Mouse (Mus musculus): ENCODE measurements at regions not wholly inside any gene's neighbourhood (a gene's known extent, or its start where the extent isn't known, plus 50 kb on each side); places are given as distances from the start of the nearest gene placed in this dataset.
A peak's percentile ranks its signal among the peaks of the same experiment; 100 is the strongest.

- DNase-seq (ENCODE audit: low spot score): no peak
Observed at GRCm38 (mm10) chr13:26594313-26594712, 175.7 kb downstream of the Hdgfl1 start.

DNA sequence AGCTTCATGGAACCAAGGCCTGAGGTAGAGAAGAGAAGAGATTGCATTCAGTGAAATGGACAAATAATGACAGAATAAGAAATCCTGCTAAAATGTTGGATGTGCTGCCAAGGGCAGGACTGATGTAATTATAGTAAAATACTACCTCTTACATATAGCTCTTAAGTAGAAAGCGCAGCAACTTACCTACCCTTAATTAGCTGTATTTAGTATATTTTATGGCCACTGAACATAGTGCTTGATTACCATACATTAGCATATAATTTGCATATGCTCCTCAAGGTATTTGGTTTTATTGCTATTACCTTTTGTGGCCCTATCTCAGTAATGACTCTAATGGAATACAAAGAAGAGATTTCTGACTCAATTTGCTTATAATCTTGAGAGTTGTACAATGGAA, 176.2 kb downstream of the Hdgfl1 start:
- no peak for DNase-seq (ENCODE audit: low spot score)

DNA sequence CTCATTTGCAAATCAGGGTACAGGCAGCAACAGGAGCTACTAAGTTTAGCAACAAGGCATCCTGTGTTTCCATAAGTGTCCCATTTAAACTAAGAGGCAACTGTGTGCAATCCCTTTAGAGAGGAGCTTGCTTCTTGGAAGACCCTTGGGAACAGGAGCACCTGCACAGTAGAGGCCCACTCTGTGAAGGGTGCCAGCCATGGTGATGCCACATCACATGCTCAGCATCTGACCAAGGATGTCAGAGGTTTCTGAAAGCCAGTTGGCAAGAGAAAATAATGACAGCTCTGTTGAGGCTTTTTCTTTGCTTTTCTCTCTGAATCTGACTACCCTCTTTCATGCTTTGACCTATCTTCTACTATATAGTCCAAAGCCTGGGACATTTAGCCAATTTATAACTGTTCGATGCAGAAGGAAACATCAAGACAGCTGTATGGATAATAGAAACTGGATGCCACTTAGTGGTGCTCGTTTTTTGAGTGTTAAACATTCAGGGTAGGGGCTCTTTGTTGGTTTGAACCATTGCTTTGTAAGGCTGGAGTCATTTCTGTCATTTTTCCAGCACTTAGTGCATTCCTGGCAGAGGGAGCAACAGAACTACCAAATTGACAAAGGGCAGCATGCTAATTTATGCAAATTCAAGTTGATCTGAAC, 193.9 kb downstream of the Hdgfl1 start:
- DNase-seq (ENCODE audit: low spot score): peak; percentile 5

- no peak for DNase-seq (ENCODE audit: low spot score)
Observed at GRCm38 (mm10) chr13:26569422-26569821, 200.5 kb downstream of the Hdgfl1 start.

DNA sequence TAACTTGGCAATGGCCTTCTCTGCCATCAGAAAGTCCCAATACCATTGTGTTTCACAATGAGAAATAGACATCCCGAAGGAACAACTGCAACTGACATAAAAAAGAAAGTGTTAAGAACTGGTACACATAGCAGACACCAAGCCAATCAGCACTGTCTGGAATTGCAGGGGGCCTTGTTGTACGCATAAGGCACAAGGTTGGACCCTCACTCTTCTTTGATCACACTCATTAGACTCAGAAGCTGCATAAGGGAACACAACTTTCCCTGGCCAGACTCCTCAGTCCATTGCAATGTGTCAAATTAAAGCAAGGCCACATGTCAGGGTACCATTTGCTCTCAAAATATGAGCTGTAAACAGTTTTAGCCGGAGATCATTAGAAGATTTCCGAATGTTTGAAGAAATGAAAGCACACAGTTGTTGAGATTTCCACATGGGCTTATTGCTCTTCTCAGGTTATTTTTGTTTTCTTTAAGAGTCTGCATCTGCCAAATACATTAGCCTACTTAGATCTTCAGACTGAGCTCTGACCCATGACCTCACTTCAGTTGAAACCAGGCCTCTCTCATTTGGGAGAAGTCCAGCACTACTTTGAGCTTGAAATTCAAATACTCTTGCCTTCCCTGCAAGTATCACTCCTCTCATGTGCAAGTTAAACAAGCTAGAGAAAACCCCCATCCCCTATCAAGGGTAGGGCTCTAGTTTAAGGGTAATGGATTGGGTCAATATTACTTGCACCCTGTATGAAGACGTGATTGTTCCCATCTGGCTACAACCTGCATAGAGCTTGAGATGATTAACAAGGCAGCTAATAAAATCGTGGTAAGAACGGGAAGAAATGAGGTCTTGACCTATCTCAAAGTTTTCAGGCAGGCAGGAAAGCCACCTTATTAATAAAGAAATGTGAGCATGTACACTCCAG, 204.8 kb downstream of the Hdgfl1 start:
- DNase-seq (ENCODE audit: low spot score): no peak

DNA sequence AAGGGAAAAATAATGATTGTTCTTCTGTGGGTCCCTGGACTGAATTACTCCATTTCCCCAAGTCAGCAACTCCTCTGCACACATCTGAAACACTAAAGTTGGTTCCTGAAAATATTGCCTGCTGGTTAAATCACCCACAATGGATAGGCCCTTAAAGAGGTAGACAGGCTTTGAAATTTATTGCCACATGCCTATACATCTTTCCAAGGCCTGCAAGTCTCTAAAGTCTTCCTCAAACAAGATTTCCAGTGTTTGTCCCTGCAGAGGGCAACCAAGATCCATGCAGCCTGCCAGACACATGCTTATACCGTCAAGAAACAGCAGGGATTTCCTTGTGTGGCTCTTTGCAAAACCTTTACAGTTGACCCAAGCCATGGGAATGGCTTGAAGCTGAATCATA, 211.6 kb downstream of the Hdgfl1 start:
- DNase-seq (ENCODE audit: low spot score): no peak

- no peak for DNase-seq (ENCODE audit: low spot score)
Observed at GRCm38 (mm10) chr13:26554266-26554665, 215.7 kb downstream of the Hdgfl1 start.

GRCm38 (mm10) chr13:26552122-26552521, 217.8 kb downstream of the Hdgfl1 start:
- no peak for DNase-seq (ENCODE audit: low spot score)

- DNase-seq (ENCODE audit: low spot score): no peak
Observed at GRCm38 (mm10) chr13:26538928-26539327, 231.0 kb downstream of the Hdgfl1 start.

DNA sequence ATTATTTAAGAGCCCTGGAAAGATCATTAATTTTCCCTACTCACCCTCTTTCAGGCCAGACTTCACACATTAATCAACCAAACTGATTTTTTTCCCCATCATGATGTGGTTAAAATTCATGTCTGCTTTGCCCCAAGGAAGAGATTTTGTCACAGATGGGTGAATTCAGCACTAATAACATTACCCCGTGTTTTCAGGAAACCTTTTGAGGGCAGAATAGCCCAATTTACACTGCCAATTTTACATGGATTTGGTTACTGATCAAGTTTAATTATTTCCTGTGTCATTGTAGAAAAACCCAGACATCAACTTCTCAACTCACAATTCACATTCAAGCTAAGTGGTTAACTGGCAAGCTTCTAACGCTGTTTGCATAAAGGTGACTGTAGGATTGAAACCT, 233.4 kb downstream of the Hdgfl1 start:
- DNase-seq (ENCODE audit: low spot score): no peak

DNA sequence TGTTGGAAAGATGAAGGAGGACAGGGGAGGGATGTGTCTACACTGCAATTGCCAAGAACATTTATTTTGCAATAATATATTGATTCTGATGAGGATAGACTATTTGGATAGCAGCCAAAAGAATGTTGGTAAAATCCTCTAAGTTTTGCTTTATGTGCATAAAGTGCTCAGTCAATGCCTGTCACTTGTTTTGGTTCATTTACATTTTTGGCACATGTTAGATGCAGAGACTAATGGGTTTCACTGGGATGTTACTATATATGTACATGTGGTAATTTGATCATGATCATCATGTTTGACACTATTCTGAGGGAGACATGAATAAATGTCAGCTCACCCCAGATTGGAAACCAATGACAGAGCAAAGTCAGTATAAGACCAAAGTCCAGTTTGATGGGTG, 237.2 kb downstream of the Hdgfl1 start:
- DNase-seq (ENCODE audit: low spot score): no peak

DNA sequence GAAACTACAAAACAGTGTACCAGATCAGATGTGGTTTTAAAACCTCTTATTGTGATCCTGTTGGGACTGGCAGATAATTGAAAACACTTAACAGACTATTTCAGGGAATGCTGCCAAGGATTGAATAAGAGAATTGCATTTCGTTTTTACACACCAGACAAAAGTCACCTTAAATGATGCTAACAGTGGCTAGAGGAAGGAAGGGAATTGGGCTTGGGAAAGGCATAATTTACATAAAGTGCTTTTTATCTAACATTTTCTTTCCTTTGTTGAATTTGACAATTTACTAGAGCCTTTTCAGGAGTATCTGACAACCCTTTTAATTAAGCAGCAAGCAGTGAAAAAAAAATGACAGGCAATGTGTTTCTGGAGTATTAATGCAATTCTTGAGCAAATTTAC, 250.9 kb downstream of the Hdgfl1 start:
- DNase-seq (ENCODE audit: low spot score): no peak

GRCm38 (mm10) chr13:26518425-26518824, 251.5 kb downstream of the Hdgfl1 start:
- no peak for DNase-seq (ENCODE audit: low spot score)

DNA sequence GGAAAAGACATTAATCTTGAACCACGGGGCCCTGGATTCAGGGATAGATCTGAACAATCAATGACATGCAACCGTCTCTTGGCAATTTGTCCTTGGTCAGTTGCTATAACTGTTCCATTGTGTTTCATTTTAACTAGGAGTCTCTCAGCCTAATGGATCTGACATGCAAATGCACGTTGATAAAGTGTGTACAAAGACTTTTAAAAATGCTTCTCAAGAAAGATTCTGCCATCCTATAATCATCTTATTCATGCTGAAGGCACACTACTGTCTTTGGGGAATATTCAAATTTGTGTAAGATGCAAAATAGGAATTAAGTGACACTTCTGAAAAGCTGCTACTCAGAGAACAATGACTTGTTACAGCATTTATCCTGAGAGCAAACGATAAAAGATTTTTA, 252.3 kb downstream of the Hdgfl1 start:
- DNase-seq (ENCODE audit: low spot score): no peak

DNA sequence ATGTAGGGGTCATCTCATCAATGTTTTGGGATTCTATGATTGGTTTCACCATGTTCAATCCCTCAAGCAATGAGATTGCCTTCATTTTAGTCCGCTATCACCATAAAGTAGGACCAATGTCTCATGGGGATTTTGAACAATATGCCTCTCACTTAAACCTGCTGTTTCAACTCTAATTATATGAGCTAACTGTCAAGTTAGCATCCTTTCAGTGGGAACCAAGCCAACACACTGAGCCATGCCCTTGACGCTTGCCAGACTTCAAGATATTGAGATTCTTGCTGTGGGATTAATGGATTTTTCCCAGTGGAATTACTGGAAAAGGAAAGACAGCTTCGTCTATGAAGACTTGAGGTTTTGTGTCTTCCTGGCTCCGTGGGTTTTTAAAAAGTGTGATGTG, 259.5 kb downstream of the Hdgfl1 start:
- DNase-seq (ENCODE audit: low spot score): no peak

- DNase-seq (ENCODE audit: low spot score): no peak
Observed at GRCm38 (mm10) chr13:26509841-26510240, 260.1 kb downstream of the Hdgfl1 start.

DNA sequence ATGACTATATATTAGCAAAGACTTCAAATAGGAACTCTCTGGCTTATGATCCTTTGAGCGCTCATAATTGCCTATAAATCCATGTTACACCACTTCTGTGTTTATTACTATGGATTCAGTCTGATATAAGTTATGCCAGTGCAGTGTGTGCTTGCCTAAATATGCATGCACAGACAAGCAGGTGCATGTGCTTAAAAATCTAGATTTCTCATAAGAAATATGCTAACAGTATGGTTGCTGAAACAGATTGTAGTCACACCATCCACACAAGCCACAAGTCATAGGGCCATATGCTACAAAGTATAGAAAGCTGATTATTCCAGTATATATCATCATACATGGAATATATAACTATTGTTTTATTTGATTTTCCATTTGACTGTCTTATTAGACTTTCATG, 266.2 kb downstream of the Hdgfl1 start:
- DNase-seq (ENCODE audit: low spot score): no peak

- DNase-seq (ENCODE audit: low spot score): peak; percentile 2
Observed at GRCm38 (mm10) chr13:26497086-26497485, 272.9 kb downstream of the Hdgfl1 start.

GRCm38 (mm10) chr13:26495871-26496270, 274.1 kb downstream of the Hdgfl1 start:
- no peak for DNase-seq (ENCODE audit: low spot score)

DNA sequence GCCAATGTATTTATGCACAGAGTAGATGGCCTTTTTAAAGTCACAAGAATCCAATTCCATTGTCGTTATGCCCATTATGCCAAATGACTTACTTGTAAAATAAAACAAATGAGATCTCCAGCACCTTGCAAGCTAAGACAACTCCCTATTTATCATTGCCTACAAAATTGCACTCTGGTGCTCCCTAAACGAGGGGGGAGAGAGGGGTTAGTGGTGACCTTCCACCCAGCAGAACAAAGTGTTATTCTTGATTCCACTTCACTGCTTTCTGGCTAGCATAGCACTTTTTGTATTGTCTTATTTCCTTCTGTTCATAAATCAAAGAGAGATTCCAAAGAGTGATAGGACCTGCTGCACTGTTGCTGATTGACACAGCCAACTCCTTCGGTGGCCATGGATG, 300.6 kb downstream of the Hdgfl1 start:
- DNase-seq (ENCODE audit: low spot score): no peak

GRCm38 (mm10) chr13:26467526-26467925, 302.4 kb downstream of the Hdgfl1 start:
- DNase-seq (ENCODE audit: low spot score): no peak

GRCm38 (mm10) chr13:26464523-26464922, 305.4 kb downstream of the Hdgfl1 start:
- no peak for DNase-seq (ENCODE audit: low spot score)

- no peak for DNase-seq (ENCODE audit: low spot score)
Observed at GRCm38 (mm10) chr13:26464096-26464495, 305.9 kb downstream of the Hdgfl1 start.

Measured in layer of hippocampus, adult 9-10 months (tissue).